Mouse (Mus musculus) myocyte (in vitro differentiated cells): ENCODE measurements at regions not wholly inside any gene's neighbourhood (a gene's known extent, or its start where the extent isn't known, plus 50 kb on each side); places are given as distances from the start of the nearest gene placed in this dataset.

Experiments used
- H3K27me3 ChIP-seq: one replicate; pipeline ENCODE4 v1.6.1; 2011; ENCODE audit not compliant: control insufficient read depth, insufficient read depth, insufficient read length
- H3K36me3 ChIP-seq: one replicate; pipeline ENCODE4 v1.6.1; 2011; ENCODE audit not compliant: control insufficient read depth, insufficient read depth
- H3K4me2 ChIP-seq: one replicate; pipeline ENCODE4 v1.6.1; 2011; ENCODE audit warnings: low read depth, control low read depth
- H3K4me3 ChIP-seq: one replicate; pipeline ENCODE4 v1.5.1; 2011; ENCODE audit warnings: mild to moderate bottlenecking, control low read depth, moderate library complexity
- H3K79me2 ChIP-seq: one replicate; pipeline ENCODE4 v1.6.1; 2011; ENCODE audit not compliant: control insufficient read depth, insufficient read depth
- H3ac ChIP-seq: one replicate; pipeline ENCODE4 v1.6.1; 2011; ENCODE audit not compliant: control insufficient read depth, insufficient read length
- CEBPB ChIP-seq: IDR thresholded peaks from 2 replicates; pipeline ENCODE4 v1.6.1; 2011; ENCODE audit warnings: mild to moderate bottlenecking, moderate library complexity; ENCODE audit not compliant: poor library complexity, insufficient read depth, severe bottlenecking
- E2F4 ChIP-seq: IDR thresholded peaks from one replicate; pipeline ENCODE4 v1.6.1; 2011; ENCODE audit warnings: mild to moderate bottlenecking, control low read depth, moderate library complexity; ENCODE audit not compliant: insufficient read depth
- MAX ChIP-seq: IDR thresholded peaks from one replicate; pipeline ENCODE4 v1.6.1; 2011; ENCODE audit warnings: low read depth, mild to moderate bottlenecking, control low read depth
- MYOD1 ChIP-seq, 3 experiments: IDR thresholded peaks; one replicate each; pipeline ENCODE4 v1.6.1; 2011; ENCODE audit warnings: control low read depth in 2 of 3, low read depth in 2 of 3, mild to moderate bottlenecking in 2 of 3, moderate library complexity in 1 of 3; ENCODE audit not compliant: insufficient read length in 2 of 3, control insufficient read depth in 1 of 3
- MYOG ChIP-seq, 3 experiments: IDR thresholded peaks; one replicate each; pipeline ENCODE4 v1.6.1; 2011; ENCODE audit warnings: control low read depth in 2 of 3, low read depth in 2 of 3, mild to moderate bottlenecking in 2 of 3; ENCODE audit not compliant: insufficient read length in 2 of 3, control insufficient read depth in 1 of 3, insufficient read depth in 1 of 3
- POLR2A ChIP-seq: IDR thresholded peaks from one replicate; pipeline ENCODE4 v1.6.1; 2011; ENCODE audit warnings: low read depth, mild to moderate bottlenecking, control low read depth, moderate library complexity; ENCODE audit not compliant: insufficient read length
- POLR2AphosphoS2 ChIP-seq: IDR thresholded peaks from one replicate; pipeline ENCODE4 v1.6.1; 2011; ENCODE audit warnings: low read depth, control low read depth; ENCODE audit not compliant: insufficient read length
- REST ChIP-seq: IDR thresholded peaks from one replicate; pipeline ENCODE4 v1.6.1; 2011; ENCODE audit warnings: mild to moderate bottlenecking, control low read depth, moderate library complexity; ENCODE audit not compliant: insufficient read depth, insufficient read length
- SRF ChIP-seq: IDR thresholded peaks from one replicate; pipeline ENCODE4 v1.6.1; 2011; ENCODE audit warnings: low read depth; ENCODE audit not compliant: control insufficient read depth, insufficient read length
- TCF12 ChIP-seq: IDR thresholded peaks from one replicate; pipeline ENCODE4 v1.6.1; 2011; ENCODE audit warnings: mild to moderate bottlenecking, control low read depth; ENCODE audit not compliant: poor library complexity, insufficient read depth, severe bottlenecking
- TCF3 ChIP-seq: IDR thresholded peaks from one replicate; pipeline ENCODE4 v1.6.1; 2011; ENCODE audit warnings: low read depth, control low read depth; ENCODE audit not compliant: insufficient read length
- USF1 ChIP-seq: IDR thresholded peaks from one replicate; pipeline ENCODE4 v1.6.1; 2011; ENCODE audit warnings: low read depth, mild to moderate bottlenecking, control low read depth, moderate library complexity

- Histone ChIP-seq H3ac (no peak overlapping the region), H3K4me2 (no peak overlapping the region), H3K27me3 (no peaks in the 10 kb centered on the region), H3K79me2 (no peaks in the 10 kb centered on the region), H3K36me3 (no peaks in the 10 kb centered on the region), H3K4me3 (no peak overlapping the region)
- TF ChIP-seq POLR2A (no peak), CEBPB (no peak), SRF (no peak), TCF12 (no peak), USF1 (no peak), MYOG (IDR thresholded peaks at IDR 0.05; ENCODE audit: control insufficient read depth in 1 of 3, insufficient read depth in 1 of 3, insufficient read length in 2 of 3, low read depth in 2 of 3) (no peak)
Measured at GRCm38 (mm10) chr4:47704607-47705006, 230.1 kb downstream of the Sec61b start.

GRCm38 (mm10) chr4:47707966-47708365 lies 233.5 kb downstream of the Sec61b start:
- H3K4me3 ChIP-seq = no peak overlapping the region
- H3K27me3 ChIP-seq = no peaks in the 10 kb centered on the region
- H3K4me2 ChIP-seq = no peak overlapping the region
- TF ChIP-seq POLR2AphosphoS2 (no peak), TCF3 (no peak), E2F4 (no peak), MYOG (IDR thresholded peaks at IDR 0.05; ENCODE audit: control insufficient read depth in 1 of 3, insufficient read depth in 1 of 3, insufficient read length in 2 of 3, low read depth in 2 of 3) (no peak), CEBPB (no peak), SRF (no peak), USF1 (no peak), REST (no peak), TCF12 (no peak), MAX (no peak), POLR2A (no peak), MYOD1 (IDR thresholded peaks at IDR 0.05; ENCODE audit: control insufficient read depth in 1 of 3, insufficient read length in 2 of 3, low read depth in 2 of 3) (no peak)
- H3ac ChIP-seq = no peak overlapping the region
- H3K79me2 ChIP-seq = no peaks in the 10 kb centered on the region
- no peaks in the 10 kb centered on the region for H3K36me3 ChIP-seq

GRCm38 (mm10) chr4:47713387-47713786 lies 238.9 kb downstream of the Sec61b start:
- TF ChIP-seq USF1 (no peak), POLR2AphosphoS2 (no peak), MYOD1 (IDR thresholded peaks at IDR 0.05; ENCODE audit: control insufficient read depth in 1 of 3, insufficient read length in 2 of 3, low read depth in 2 of 3) (no peak), REST (no peak), POLR2A (no peak), MAX (no peak), E2F4 (no peak), TCF12 (no peak), SRF (no peak), TCF3 (no peak), CEBPB (no peak), MYOG (IDR thresholded peaks at IDR 0.05; ENCODE audit: control insufficient read depth in 1 of 3, insufficient read depth in 1 of 3, insufficient read length in 2 of 3, low read depth in 2 of 3) (no peak)
- Histone ChIP-seq H3K36me3 (no peaks in the 10 kb centered on the region), H3K4me3 (no peak overlapping the region), H3ac (no peak overlapping the region), H3K79me2 (no peaks in the 10 kb centered on the region), H3K4me2 (no peak overlapping the region), H3K27me3 (no peaks in the 10 kb centered on the region)

- no peaks in the 10 kb centered on the region for H3K79me2 ChIP-seq
- H3K4me2 ChIP-seq = no peak overlapping the region
- no peak for TF ChIP-seq POLR2A
- TF ChIP-seq MYOD1 (IDR thresholded peaks at IDR 0.05; ENCODE audit: control insufficient read depth in 1 of 3, insufficient read length in 2 of 3, low read depth in 2 of 3) = no peak
- TF ChIP-seq REST = no peak
- TF ChIP-seq E2F4 = no peak
- no peak for TF ChIP-seq MYOG (IDR thresholded peaks at IDR 0.05; ENCODE audit: control insufficient read depth in 1 of 3, insufficient read depth in 1 of 3, insufficient read length in 2 of 3, low read depth in 2 of 3)
- TF ChIP-seq TCF12 = no peak
- TF ChIP-seq MAX = no peak
- TF ChIP-seq POLR2AphosphoS2 = no peak
- TF ChIP-seq SRF = no peak
- no peak for TF ChIP-seq CEBPB
- TF ChIP-seq TCF3 = no peak
- TF ChIP-seq USF1 = no peak
- H3K36me3 ChIP-seq = no peaks in the 10 kb centered on the region
- no peak overlapping the region for H3K4me3 ChIP-seq
- H3K27me3 ChIP-seq = no peaks in the 10 kb centered on the region
- H3ac ChIP-seq = no peak overlapping the region
Measured at GRCm38 (mm10) chr4:47724331-47725004, 250.0 kb downstream of the Sec61b start.

- Histone ChIP-seq H3K4me2 (no peak overlapping the region), H3K27me3 (no peaks in the 10 kb centered on the region), H3K4me3 (no peak overlapping the region), H3K79me2 (no peaks in the 10 kb centered on the region), H3ac (no peak overlapping the region), H3K36me3 (no peaks in the 10 kb centered on the region)
- TF ChIP-seq MYOG (IDR thresholded peaks at IDR 0.05; ENCODE audit: control insufficient read depth in 1 of 3, insufficient read depth in 1 of 3, insufficient read length in 2 of 3, low read depth in 2 of 3) = no peak
- TF ChIP-seq E2F4 = no peak
- TF ChIP-seq MYOD1 (IDR thresholded peaks at IDR 0.05; ENCODE audit: control insufficient read depth in 1 of 3, insufficient read length in 2 of 3, low read depth in 2 of 3) = no peak
Measured at GRCm38 (mm10) chr4:47725005-47725340, 250.5 kb downstream of the Sec61b start.
